Mouse (Mus musculus): Measurements from ENCODE around the gene Tpcn2. TPM values are rescaled to one million over a fixed set of nuclear protein-coding genes. Genes with fewer than 3 reads are reported as not detected.

Gene Tpcn2
- polyA plus RNA-seq, 1 experiment from 2014 or later: 5.9 TPM

- WGBS: 84% methylated on average over 4 of the region's 4 CpGs
- no peak overlapping the region for H3K4me3 ChIP-seq
- no peak overlapping the region for H3K27ac ChIP-seq (replicated peaks)
- H3K36me3 ChIP-seq: no peaks in the 10 kb centered on the region
- no peak for ATAC-seq (ENCODE audit: low FRiP score, low read depth)
- no peaks in the 10 kb centered on the region for H3K4me1 ChIP-seq
- H3K9ac ChIP-seq (replicated peaks): no peak overlapping the region
- H3K4me2 ChIP-seq (replicated peaks): no peak overlapping the region
- H3K9me3 ChIP-seq: no peaks in the 10 kb centered on the region
- no peaks in the 10 kb centered on the region for H3K27me3 ChIP-seq
These were observed 25.1 kb upstream of the Tpcn2 start for GRCm38 (mm10) chr7:145308866-145309265.

GRCm38 (mm10) chr7:145308061-145308675 is 24.4 kb upstream of the Tpcn2 start:
- Histone ChIP-seq H3K27ac (replicated peaks) (no peak overlapping the region), H3K9ac (replicated peaks) (no peak overlapping the region), H3K4me1 (no peaks in the 10 kb centered on the region), H3K9me3 (no peaks in the 10 kb centered on the region), H3K4me2 (replicated peaks) (no peak overlapping the region), H3K27me3 (no peaks in the 10 kb centered on the region), H3K36me3 (no peaks in the 10 kb centered on the region), H3K4me3 (no peak overlapping the region)
- no peak for ATAC-seq (ENCODE audit: low FRiP score, low read depth)
- WGBS: 78% methylated on average over 30 of the region's 30 CpGs

GRCm38 (mm10) chr7:145307636-145308035 is 23.8 kb upstream of the Tpcn2 start:
- no peaks in the 10 kb centered on the region for H3K27me3 ChIP-seq
- no peak overlapping the region for H3K4me3 ChIP-seq
- 93% methylated on average over 10 of the region's 10 CpGs for WGBS
- H3K27ac ChIP-seq (replicated peaks): no peak overlapping the region
- peaks cover 5% of the 10 kb centered on the region for H3K4me1 ChIP-seq
- H3K4me2 ChIP-seq (replicated peaks): no peak overlapping the region
- H3K9ac ChIP-seq (replicated peaks): no peak overlapping the region
- no peaks in the 10 kb centered on the region for H3K9me3 ChIP-seq
- ATAC-seq (ENCODE audit: low FRiP score, low read depth): no peak
- no peaks in the 10 kb centered on the region for H3K36me3 ChIP-seq

GRCm38 (mm10) chr7:145304153-145304552 is 20.3 kb upstream of the Tpcn2 start:
- WGBS: 85% methylated on average over 2 of the region's 2 CpGs
- no peaks in the 10 kb centered on the region for H3K9me3 ChIP-seq
- peaks cover 17% of the 10 kb centered on the region for H3K4me1 ChIP-seq
- ATAC-seq (ENCODE audit: low FRiP score, low read depth): no peak
- no peak overlapping the region for H3K4me3 ChIP-seq
- H3K27me3 ChIP-seq: no peaks in the 10 kb centered on the region
- no peak overlapping the region for H3K9ac ChIP-seq (replicated peaks)
- no peaks in the 10 kb centered on the region for H3K36me3 ChIP-seq
- H3K27ac ChIP-seq (replicated peaks): no peak overlapping the region
- H3K4me2 ChIP-seq (replicated peaks): no peak overlapping the region

- peak; percentile 83 for ATAC-seq (ENCODE audit: low FRiP score, low read depth)
- Histone ChIP-seq H3K9ac (replicated peaks) (peak overlapping the region; percentile 21; the same call in 1 of the 2 replicates), H3K4me3 (peak overlapping the region; percentile 29), H3K9me3 (no peaks in the 10 kb centered on the region), H3K36me3 (no peaks in the 10 kb centered on the region), H3K4me1 (peaks cover 21% of the 10 kb centered on the region), H3K27ac (replicated peaks) (no peak overlapping the region; the same call in 1 of the 2 replicates), H3K27me3 (no peaks in the 10 kb centered on the region), H3K4me2 (replicated peaks) (peak overlapping the region; percentile 56)
- 5% methylated on average over 20 of the region's 20 CpGs for WGBS
These were observed 18.9 kb upstream of the Tpcn2 start for GRCm38 (mm10) chr7:145302488-145303285.

GRCm38 (mm10) chr7:145301341-145302005 is 17.7 kb upstream of the Tpcn2 start:
- no peak overlapping the region for H3K9ac ChIP-seq (replicated peaks)
- no peaks in the 10 kb centered on the region for H3K27me3 ChIP-seq
- H3K4me1 ChIP-seq: peaks cover 21% of the 10 kb centered on the region
- H3K4me2 ChIP-seq (replicated peaks): no peak overlapping the region
- no peaks in the 10 kb centered on the region for H3K36me3 ChIP-seq
- no peak for ATAC-seq (ENCODE audit: low FRiP score, low read depth)
- no peak overlapping the region for H3K27ac ChIP-seq (replicated peaks)
- 93% methylated on average over 6 of the region's 6 CpGs for WGBS
- H3K4me3 ChIP-seq: no peak overlapping the region
- no peaks in the 10 kb centered on the region for H3K9me3 ChIP-seq

- Histone ChIP-seq H3K4me1 (peaks cover 21% of the 10 kb centered on the region), H3K27ac (replicated peaks) (no peak overlapping the region), H3K9me3 (no peaks in the 10 kb centered on the region), H3K27me3 (no peaks in the 10 kb centered on the region), H3K4me3 (no peak overlapping the region), H3K4me2 (replicated peaks) (no peak overlapping the region), H3K36me3 (no peaks in the 10 kb centered on the region), H3K9ac (replicated peaks) (no peak overlapping the region)
- no peak for ATAC-seq (ENCODE audit: low FRiP score, low read depth)
These were observed 17.2 kb upstream of the Tpcn2 start for GRCm38 (mm10) chr7:145301008-145301340.

GRCm38 (mm10) chr7:145300321-145301007 is 16.7 kb upstream of the Tpcn2 start, which contains the start of gene Mrgprf:
Gene Mrgprf (plus strand): TSS chr7:145300828.
- no peak within 1 kb of the TSS for H3K27ac ChIP-seq (replicated peaks)
- ATAC-seq (ENCODE audit: low FRiP score, low read depth): no peak
- no peaks in the 10 kb centered on the region for H3K36me3 ChIP-seq
- no peaks in the 10 kb centered on the region for H3K9me3 ChIP-seq
- WGBS: 34% methylated on average over 13 of the region's 13 CpGs
- H3K4me1 ChIP-seq: peaks cover 21% of the 10 kb centered on the region
- H3K4me2 ChIP-seq (replicated peaks): no peak within 1 kb of the TSS
- no peaks in the 10 kb centered on the region for H3K27me3 ChIP-seq
- H3K4me3 ChIP-seq: no peak within 1 kb of the TSS
- no peak within 1 kb of the TSS for H3K9ac ChIP-seq (replicated peaks)

- Histone ChIP-seq H3K9ac (replicated peaks) (no peak overlapping the region), H3K4me3 (no peak overlapping the region), H3K4me1 (peaks cover 21% of the 10 kb centered on the region), H3K27ac (replicated peaks) (no peak overlapping the region), H3K36me3 (no peaks in the 10 kb centered on the region), H3K27me3 (no peaks in the 10 kb centered on the region), H3K4me2 (replicated peaks) (no peak overlapping the region), H3K9me3 (no peaks in the 10 kb centered on the region)
- no peak for ATAC-seq (ENCODE audit: low FRiP score, low read depth)
- 72% methylated on average over 7 of the region's 7 CpGs for WGBS
These were observed 15.9 kb upstream of the Tpcn2 start for GRCm38 (mm10) chr7:145299562-145300320.

- no peaks in the 10 kb centered on the region for H3K9me3 ChIP-seq
- no peak for ATAC-seq (ENCODE audit: low FRiP score, low read depth)
- no peak overlapping the region for H3K27ac ChIP-seq (replicated peaks)
- no peak overlapping the region for H3K4me3 ChIP-seq
- no peaks in the 10 kb centered on the region for H3K27me3 ChIP-seq
- no peaks in the 10 kb centered on the region for H3K36me3 ChIP-seq
- H3K9ac ChIP-seq (replicated peaks): no peak overlapping the region
- H3K4me2 ChIP-seq (replicated peaks): no peak overlapping the region
- WGBS: 60% methylated on average over 3 of the region's 3 CpGs
- H3K4me1 ChIP-seq: peaks cover 21% of the 10 kb centered on the region
These were observed 15.1 kb upstream of the Tpcn2 start for GRCm38 (mm10) chr7:145298666-145299490.

GRCm38 (mm10) chr7:145293859-145294258 is 10.0 kb upstream of the Tpcn2 start:
- no peak for ATAC-seq (ENCODE audit: low FRiP score, low read depth)
- no peak overlapping the region for H3K27ac ChIP-seq (replicated peaks)
- H3K4me2 ChIP-seq (replicated peaks): no peak overlapping the region
- 33% methylated on average over 6 of the region's 6 CpGs for WGBS
- H3K9ac ChIP-seq (replicated peaks): no peak overlapping the region
- H3K9me3 ChIP-seq: no peaks in the 10 kb centered on the region
- H3K36me3 ChIP-seq: no peaks in the 10 kb centered on the region
- H3K4me1 ChIP-seq: 0 out of 2 replicates have a peak, but pooled peaks cover 1% of the 10 kb centered on the region
- no peak overlapping the region for H3K4me3 ChIP-seq
- no peaks in the 10 kb centered on the region for H3K27me3 ChIP-seq
